Mouse (Mus musculus): ENCODE data around the gene Tmbim6. TPM values are rescaled to one million over a fixed set of nuclear protein-coding genes. Genes with fewer than 3 reads are reported as not detected.
"Not testable (repeated sequence)": the region's sequence is repeated elsewhere in the genome, so short reads cannot be mapped to it uniquely, and the experiment has no call there.

The Tmbim6 gene
- polyA plus RNA-seq, 1 experiment from 2014 or later, result 271 TPM

GRCm38 (mm10) chr15:99446136-99446535 lies 53.5 kb downstream of the Tmbim6 start:
- not testable (repeated sequence) for H3K9me3 ChIP-seq (replicated peaks); H3K4me3 ChIP-seq; ATAC-seq (ENCODE audit: low FRiP score); H3K27ac ChIP-seq; H3K9ac ChIP-seq; H3K4me2 ChIP-seq (replicated peaks); H3K27me3 ChIP-seq
- WGBS, result 93% methylated on average over 10 of the region's 10 CpGs
- Histone ChIP-seq H3K36me3 (peaks cover 12% of the 10 kb centered on the region; the same call in 1 of the 2 replicates), H3K4me1 (peaks cover 16% of the 10 kb centered on the region)

GRCm38 (mm10) chr15:99449131-99449750 lies 56.6 kb downstream of the Tmbim6 start:
- H3K9me3 ChIP-seq (replicated peaks), result no peaks in the 10 kb centered on the region
- H3K4me2 ChIP-seq (replicated peaks), result no peak overlapping the region
- peaks cover 6% of the 10 kb centered on the region; the same call in 1 of the 2 replicates for H3K36me3 ChIP-seq
- H3K4me3 ChIP-seq, result no peak overlapping the region
- no peak overlapping the region for H3K9ac ChIP-seq
- ATAC-seq (ENCODE audit: low FRiP score), result no peak; the same call in 1 of the 2 replicates
- H3K4me1 ChIP-seq, result peaks cover 25% of the 10 kb centered on the region
- H3K27ac ChIP-seq, result no peak overlapping the region
- no peaks in the 10 kb centered on the region for H3K27me3 ChIP-seq
- WGBS, result 81% methylated on average over 9 of the region's 9 CpGs

DNA sequence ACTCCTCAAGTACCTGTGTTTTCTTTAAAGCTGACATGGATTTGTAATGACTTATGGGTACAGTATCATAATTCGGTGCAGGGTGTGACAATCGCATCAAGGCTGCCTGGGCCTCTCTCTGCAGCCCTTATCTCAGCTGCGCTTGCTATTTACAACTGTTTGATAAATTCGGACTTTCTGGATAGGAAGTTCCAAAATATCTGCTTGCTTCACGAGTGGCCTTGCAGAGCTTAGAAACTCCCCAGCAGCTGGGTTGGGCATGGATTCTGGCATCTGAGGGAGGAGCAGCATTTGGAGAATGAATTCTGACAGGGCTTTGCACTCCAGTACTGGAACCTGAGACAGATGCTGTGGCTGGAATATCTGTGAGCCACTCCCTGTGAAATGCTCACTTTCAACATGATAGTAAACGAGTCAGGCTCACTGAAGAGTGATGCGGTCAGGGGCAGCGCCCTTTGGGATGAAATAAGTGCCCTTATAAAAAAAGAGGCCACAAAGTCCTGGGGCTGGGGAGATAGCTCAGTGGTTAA lies 57.1 kb downstream of the Tmbim6 start:
- no peak for ATAC-seq (ENCODE audit: low FRiP score)
- no peak overlapping the region for H3K27ac ChIP-seq

DNA sequence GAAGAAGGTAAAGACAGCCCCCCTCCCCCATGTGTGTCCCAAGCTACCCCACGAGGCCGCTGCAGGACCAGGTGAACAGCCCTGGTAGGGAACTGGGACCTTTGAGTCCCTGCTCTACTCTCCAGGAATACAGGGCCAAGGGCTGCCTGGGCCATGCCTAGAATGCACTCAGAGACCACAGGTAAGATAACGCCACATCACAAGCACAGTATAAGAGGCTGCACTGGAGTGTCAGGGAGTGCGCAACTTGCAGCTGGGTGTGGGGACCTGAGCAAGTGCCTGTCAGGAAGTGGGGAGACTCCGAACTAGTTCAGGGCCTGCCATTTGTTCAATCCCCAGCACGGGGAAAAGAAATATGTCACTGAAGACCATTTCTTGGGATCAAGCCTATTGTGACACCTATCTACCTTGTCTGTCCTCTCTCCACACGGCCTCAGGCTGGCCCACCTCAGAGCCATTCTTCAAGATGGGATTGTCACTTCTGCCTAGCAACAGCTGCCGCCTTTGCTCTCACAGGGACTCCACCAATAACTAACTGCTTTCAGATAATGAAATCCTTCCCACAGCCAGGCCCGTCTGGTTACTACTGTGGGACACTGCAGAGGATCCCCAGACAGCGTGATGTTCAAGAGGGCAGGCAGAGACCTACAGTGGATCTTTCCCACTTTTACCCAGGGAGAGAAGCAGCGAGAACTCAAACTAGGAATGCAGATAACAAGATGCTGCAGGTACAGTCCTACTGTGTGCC lies 60.6 kb downstream of the Tmbim6 start:
- H3K36me3 ChIP-seq, result peaks cover 3% of the 10 kb centered on the region; the same call in 1 of the 2 replicates
- no peak for ATAC-seq (ENCODE audit: low FRiP score)
- H3K4me3 ChIP-seq, result no peak overlapping the region
- H3K4me2 ChIP-seq (replicated peaks), result no peak overlapping the region
- H3K9me3 ChIP-seq (replicated peaks), result no peaks in the 10 kb centered on the region
- no peak overlapping the region for H3K27ac ChIP-seq
- 74% methylated on average over 11 of the region's 11 CpGs for WGBS
- no peak overlapping the region for H3K9ac ChIP-seq
- H3K4me1 ChIP-seq, result peaks cover 48% of the 10 kb centered on the region
- H3K27me3 ChIP-seq, result no peaks in the 10 kb centered on the region

More for the DNA sequence above, 57.1 kb downstream of the Tmbim6 start:
- no peak overlapping the region for H3K4me3 ChIP-seq
- WGBS, result 85% methylated on average over 8 of the region's 8 CpGs
- H3K36me3 ChIP-seq, result 0 out of 2 replicates have a peak, but pooled peaks cover 5% of the 10 kb centered on the region
- H3K9ac ChIP-seq, result no peak overlapping the region
- no peak overlapping the region for H3K4me2 ChIP-seq (replicated peaks)
- no peaks in the 10 kb centered on the region for H3K9me3 ChIP-seq (replicated peaks)
- peaks cover 29% of the 10 kb centered on the region for H3K4me1 ChIP-seq
- H3K27me3 ChIP-seq, result no peaks in the 10 kb centered on the region

DNA sequence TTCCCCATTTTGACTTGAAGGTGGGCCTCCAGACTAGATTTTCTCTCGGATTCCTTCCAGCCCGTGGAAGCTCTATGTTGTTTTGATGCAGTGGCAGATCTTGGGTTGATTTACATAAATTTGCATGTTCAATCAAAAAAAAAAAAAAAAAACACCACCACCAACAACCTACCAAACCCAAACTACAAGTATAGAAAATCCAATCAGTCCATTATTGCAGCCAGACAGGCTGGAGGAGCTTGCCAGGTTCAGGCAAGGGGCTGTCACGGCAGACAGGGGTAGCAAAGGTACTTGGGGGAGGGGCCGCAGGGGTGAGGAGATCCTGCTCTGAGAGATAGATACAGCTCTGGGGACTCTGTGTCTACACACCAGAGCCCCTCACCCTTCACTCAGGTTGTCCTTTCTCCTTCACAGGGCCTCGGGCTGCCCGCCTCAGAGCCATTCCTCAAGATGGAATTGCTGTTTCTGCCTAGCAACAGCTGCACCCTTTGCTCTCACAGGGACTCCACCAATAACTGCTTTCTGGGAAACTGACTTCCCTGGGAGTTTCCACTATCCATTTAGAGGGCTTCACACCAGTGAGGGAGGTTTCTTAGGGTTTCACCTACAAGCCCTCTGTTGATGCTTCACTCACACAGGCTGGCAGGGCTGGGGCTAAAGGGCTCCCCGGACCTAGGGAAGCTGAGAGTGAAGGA lies 62.0 kb downstream of the Tmbim6 start:
- 76% methylated on average over 7 of the region's 7 CpGs for WGBS
- H3K9me3 ChIP-seq (replicated peaks), result no peaks in the 10 kb centered on the region
- H3K4me2 ChIP-seq (replicated peaks), result peak overlapping the region; percentile 25; the same call in 1 of the 2 replicates
- ATAC-seq (ENCODE audit: low FRiP score), result no peak
- H3K36me3 ChIP-seq, result peaks cover 3% of the 10 kb centered on the region; the same call in 1 of the 2 replicates
- no peak overlapping the region; the same call in 1 of the 2 replicates for H3K9ac ChIP-seq
- H3K27ac ChIP-seq, result 0 out of 2 replicates have a peak overlapping the region, but pooled peaks have one; percentile 8
- H3K27me3 ChIP-seq, result no peaks in the 10 kb centered on the region
- H3K4me3 ChIP-seq, result no peak overlapping the region
- H3K4me1 ChIP-seq, result peaks cover 45% of the 10 kb centered on the region

GRCm38 (mm10) chr15:99455415-99455814 lies 62.7 kb downstream of the Tmbim6 start:
- no peak for ATAC-seq (ENCODE audit: low FRiP score)
- H3K4me2 ChIP-seq (replicated peaks), result peak overlapping the region; percentile 25
- H3K27ac ChIP-seq, result 0 out of 2 replicates have a peak overlapping the region, but pooled peaks have one; percentile 8

DNA sequence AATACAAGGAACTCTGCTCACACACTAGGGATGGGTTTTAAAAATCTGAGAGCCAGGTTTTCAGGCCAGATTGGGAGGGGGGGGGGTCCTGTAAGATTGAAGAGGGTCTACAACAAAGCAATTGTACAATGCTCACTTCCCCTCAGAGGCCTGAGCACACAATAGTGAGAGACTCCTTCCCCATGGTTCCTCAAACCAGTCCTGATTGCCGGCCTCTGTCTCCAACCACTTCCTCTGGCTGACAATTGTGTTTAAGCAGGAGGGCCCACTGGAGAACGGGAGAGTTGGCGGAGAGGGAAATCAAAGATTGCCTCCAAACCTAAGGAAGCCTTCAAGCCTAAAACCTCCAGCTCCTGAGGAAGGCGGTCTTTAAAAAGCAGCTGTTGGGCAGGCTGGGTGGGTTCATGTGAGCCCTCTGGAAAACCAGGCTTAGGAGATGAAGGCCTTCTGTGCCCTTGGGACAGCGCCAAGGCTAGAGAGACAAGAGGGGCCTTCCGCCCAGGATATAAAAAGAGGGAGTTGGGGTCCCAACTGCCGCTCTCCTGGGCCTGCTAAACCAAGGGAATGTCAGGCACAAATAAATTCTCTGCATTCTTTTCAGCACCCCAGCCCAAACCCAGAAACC lies 63.8 kb downstream of the Tmbim6 start:
- Histone ChIP-seq H3K9ac (peak overlapping the region; percentile 82), H3K9me3 (replicated peaks) (no peaks in the 10 kb centered on the region), H3K27ac (peak overlapping the region; percentile 87), H3K36me3 (no peaks in the 10 kb centered on the region; the same call in 1 of the 2 replicates), H3K27me3 (no peaks in the 10 kb centered on the region), H3K4me2 (replicated peaks) (peak overlapping the region; percentile 80), H3K4me1 (peaks cover 45% of the 10 kb centered on the region), H3K4me3 (peak overlapping the region; percentile 88)
- WGBS, result 18% methylated on average over 7 of the region's 7 CpGs
- ATAC-seq (ENCODE audit: low FRiP score), result peak; percentile 6; the same call in 1 of the 2 replicates

More at GRCm38 (mm10) chr15:99455415-99455814, 62.7 kb downstream of the Tmbim6 start:
- WGBS, result 82% methylated on average over 3 of the region's 3 CpGs
- H3K4me1 ChIP-seq, result peaks cover 45% of the 10 kb centered on the region
- no peaks in the 10 kb centered on the region for H3K27me3 ChIP-seq
- H3K36me3 ChIP-seq, result peaks cover 3% of the 10 kb centered on the region; the same call in 1 of the 2 replicates
- peak overlapping the region; percentile 42 for H3K9ac ChIP-seq
- H3K9me3 ChIP-seq (replicated peaks), result no peaks in the 10 kb centered on the region
- H3K4me3 ChIP-seq, result no peak overlapping the region

DNA sequence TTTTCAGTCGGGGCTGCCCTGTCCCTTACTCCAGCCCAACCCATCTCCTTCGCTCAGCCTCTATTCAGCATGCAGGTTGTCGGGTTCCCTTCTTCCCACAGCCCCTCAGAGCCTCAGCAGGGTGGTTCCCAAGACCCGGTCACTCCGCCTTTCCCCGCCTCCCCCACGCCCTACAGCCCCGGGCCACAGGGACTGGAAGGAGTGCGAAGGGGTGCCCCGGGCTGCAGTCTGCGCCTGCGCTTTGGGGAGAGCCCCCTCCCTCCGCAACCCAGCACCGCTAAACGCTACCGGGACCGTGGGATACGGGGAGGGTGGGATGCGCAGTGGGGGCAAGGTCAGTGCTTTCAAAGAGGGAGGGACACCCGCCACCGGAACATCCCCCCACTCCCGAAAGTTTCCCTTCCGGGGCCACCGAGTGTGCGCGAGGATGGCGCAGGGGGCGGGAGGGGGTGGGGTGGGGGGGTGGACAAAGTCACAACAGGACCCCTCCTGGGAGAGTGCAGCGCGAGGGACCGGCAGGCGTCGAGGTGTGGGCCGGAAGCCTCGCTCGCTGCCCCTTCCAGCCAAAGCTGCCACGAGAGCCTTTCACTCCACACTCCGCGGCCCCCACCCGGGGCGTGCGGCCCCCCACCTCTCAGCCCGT lies 64.4 kb downstream of the Tmbim6 start:
- peak; percentile 77 for ATAC-seq (ENCODE audit: low FRiP score)
- Histone ChIP-seq H3K27ac (peak overlapping the region; percentile 87), H3K4me2 (replicated peaks) (peak overlapping the region; percentile 80), H3K9ac (peak overlapping the region; percentile 82), H3K4me1 (peaks cover 45% of the 10 kb centered on the region), H3K9me3 (replicated peaks) (no peaks in the 10 kb centered on the region), H3K36me3 (no peaks in the 10 kb centered on the region; the same call in 1 of the 2 replicates), H3K27me3 (no peaks in the 10 kb centered on the region), H3K4me3 (peak overlapping the region; percentile 88)
- WGBS, result under 1% methylated on average over 38 of the region's 43 CpGs

GRCm38 (mm10) chr15:99457606-99458401 lies 65.1 kb downstream of the Tmbim6 start, which contains the start of gene Nckap5l:
Gene Nckap5l, minus strand, starts transcription at chr15:99457748.
- ATAC-seq (ENCODE audit: low FRiP score), result peak; percentile 94
- peak within 1 kb of the TSS; percentile 80 for H3K4me2 ChIP-seq (replicated peaks)
- no peaks in the 10 kb centered on the region for H3K9me3 ChIP-seq (replicated peaks)

More at GRCm38 (mm10) chr15:99457606-99458401, 65.1 kb downstream of the Tmbim6 start, which contains the start of gene Nckap5l:
- H3K4me1 ChIP-seq, result peaks cover 45% of the 10 kb centered on the region
- peak within 1 kb of the TSS; percentile 82 for H3K9ac ChIP-seq
- no peaks in the 10 kb centered on the region; the same call in 1 of the 2 replicates for H3K36me3 ChIP-seq
- peak within 1 kb of the TSS; percentile 87 for H3K27ac ChIP-seq
- WGBS, result under 1% methylated on average over 40 of the region's 45 CpGs
- no peaks in the 10 kb centered on the region for H3K27me3 ChIP-seq
- H3K4me3 ChIP-seq, result peak within 1 kb of the TSS; percentile 88
